Mouse (Mus musculus): ENCODE data around the gene Ppm1h. TPM values are rescaled to one million over a fixed set of nuclear protein-coding genes. Genes with fewer than 3 reads are reported as not detected.
"Not testable (repeated sequence)": the region's sequence is repeated elsewhere in the genome, so short reads cannot be mapped to it uniquely, and the experiment has no call there.

The Ppm1h gene
- polyA plus RNA-seq, 1 experiment from 2014 or later = 33.4 TPM

DNA sequence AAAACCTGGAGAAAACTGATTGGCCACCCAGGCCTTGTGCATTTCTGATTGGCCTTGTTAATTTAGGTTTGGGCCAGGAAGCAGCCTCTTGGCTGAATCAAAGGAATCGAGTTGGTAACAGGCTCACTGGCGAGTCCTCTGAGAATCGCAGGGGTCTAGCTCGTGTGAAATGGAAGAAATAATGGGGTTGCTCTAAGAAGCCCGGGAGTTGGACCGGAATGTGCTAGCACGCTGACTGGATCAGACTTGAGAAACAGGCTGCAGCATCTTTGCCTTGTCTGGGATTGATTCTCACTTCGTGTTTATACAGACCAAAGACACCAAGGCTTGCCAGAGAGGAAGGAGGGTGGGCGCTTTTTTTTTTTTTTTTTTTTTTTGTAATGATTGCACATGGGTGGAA lies 282.9 kb downstream of the Ppm1h start:
- H3K27ac ChIP-seq (replicated peaks) = peak overlapping the region; percentile 6
- no peaks in the 10 kb centered on the region for H3K27me3 ChIP-seq
- no peak for ATAC-seq (ENCODE audit: low read depth)
- 59% methylated on average over 9 of the region's 9 CpGs for WGBS
- peaks cover 52% of the 10 kb centered on the region for H3K4me1 ChIP-seq (replicated peaks)
- no peak overlapping the region for H3K4me2 ChIP-seq
- H3K36me3 ChIP-seq = no peaks in the 10 kb centered on the region
- no peak overlapping the region for H3K4me3 ChIP-seq
- H3K9me3 ChIP-seq = no peaks in the 10 kb centered on the region
- H3K9ac ChIP-seq = no peak overlapping the region

- no peak for ATAC-seq (ENCODE audit: low read depth)
- peaks cover 52% of the 10 kb centered on the region for H3K4me1 ChIP-seq (replicated peaks)
- H3K4me2 ChIP-seq = no peak overlapping the region
- no peak overlapping the region for H3K9ac ChIP-seq
- no peaks in the 10 kb centered on the region for H3K36me3 ChIP-seq
- no peak overlapping the region; the same call in 1 of the 2 replicates for H3K27ac ChIP-seq (replicated peaks)
- WGBS = 52% methylated on average over 9 of the region's 9 CpGs
- H3K4me3 ChIP-seq = no peak overlapping the region
- no peaks in the 10 kb centered on the region for H3K9me3 ChIP-seq
- H3K27me3 ChIP-seq = no peaks in the 10 kb centered on the region
Measured at GRCm38 (mm10) chr10:122962651-122963050, 284.1 kb downstream of the Ppm1h start.

DNA sequence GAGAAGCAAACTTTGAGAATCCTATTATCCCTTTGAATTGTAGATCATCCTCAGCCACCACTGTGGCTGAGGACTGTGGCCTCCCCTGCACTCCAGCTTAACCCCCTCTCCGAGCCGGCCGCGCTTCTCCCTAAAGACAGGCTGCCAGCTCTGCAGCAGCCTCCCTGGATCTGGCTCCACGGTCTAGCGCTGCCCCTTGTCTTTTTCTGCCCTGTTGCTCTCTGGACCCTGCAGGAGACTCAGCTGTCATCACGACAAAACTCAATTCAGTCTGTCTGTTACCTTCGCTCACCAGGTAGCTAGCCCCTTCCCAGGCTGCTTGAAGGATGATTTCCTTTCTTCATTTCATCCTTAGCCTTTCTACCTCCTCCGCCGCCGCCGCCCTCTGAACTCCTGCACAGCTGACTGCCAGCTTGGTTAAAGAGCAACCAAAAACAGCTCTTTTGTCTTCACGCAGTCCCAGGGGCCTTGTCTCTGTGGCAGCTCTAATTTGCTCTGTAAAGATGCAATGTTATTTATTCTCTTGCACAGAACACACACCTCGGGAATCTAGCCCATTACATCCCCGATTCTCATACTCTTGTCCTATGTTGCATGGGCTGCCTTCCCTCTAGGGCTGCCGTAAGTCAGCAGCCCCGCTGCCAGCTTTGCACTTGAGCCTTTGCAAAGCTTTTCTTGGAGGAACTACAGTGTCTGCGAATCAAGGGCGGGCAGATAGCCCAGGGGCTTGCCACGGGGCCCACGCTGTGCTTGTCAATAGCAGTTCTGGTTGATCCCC lies 285.1 kb downstream of the Ppm1h start:
- H3K4me1 ChIP-seq (replicated peaks) = peaks cover 52% of the 10 kb centered on the region
- H3K27ac ChIP-seq (replicated peaks) = peak overlapping the region; percentile 84
- 2% methylated on average over 21 of the region's 21 CpGs for WGBS
- peak overlapping the region; percentile 59 for H3K9ac ChIP-seq
- H3K4me2 ChIP-seq = peak overlapping the region; percentile 56
- peak; percentile 68 for ATAC-seq (ENCODE audit: low read depth)
- no peaks in the 10 kb centered on the region for H3K9me3 ChIP-seq
- no peaks in the 10 kb centered on the region for H3K27me3 ChIP-seq
- H3K4me3 ChIP-seq = peak overlapping the region; percentile 18; the same call in 1 of the 2 replicates
- H3K36me3 ChIP-seq = no peaks in the 10 kb centered on the region

DNA sequence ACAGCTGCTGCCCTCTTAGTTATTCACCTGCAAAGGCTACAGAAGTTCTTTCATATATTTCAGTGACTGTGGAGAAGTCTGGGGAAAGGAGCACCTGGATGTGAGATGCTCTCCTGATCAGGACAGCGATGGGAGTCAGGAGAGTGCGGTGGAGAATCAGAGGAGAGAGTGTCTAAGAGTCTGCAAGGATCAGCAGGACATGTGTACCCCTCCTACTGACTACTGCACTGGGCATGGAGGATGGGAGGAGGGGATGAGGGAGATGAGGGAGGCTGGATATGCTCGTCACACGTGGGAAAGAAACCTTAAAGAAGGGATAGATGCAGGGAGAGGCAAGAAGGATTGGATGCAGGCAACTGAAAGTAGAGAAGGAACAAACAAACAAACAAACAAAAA lies 285.7 kb downstream of the Ppm1h start:
- Histone ChIP-seq H3K4me2 (peak overlapping the region; percentile 56), H3K27me3 (no peaks in the 10 kb centered on the region), H3K9me3 (no peaks in the 10 kb centered on the region), H3K9ac (peak overlapping the region; percentile 59), H3K27ac (replicated peaks) (peak overlapping the region; percentile 84), H3K4me3 (no peak overlapping the region), H3K4me1 (replicated peaks) (peaks cover 52% of the 10 kb centered on the region), H3K36me3 (no peaks in the 10 kb centered on the region)
- ATAC-seq (ENCODE audit: low read depth) = peak; percentile 41
- 25% methylated on average over 4 of the region's 4 CpGs for WGBS

- not testable (repeated sequence) for H3K4me3 ChIP-seq; H3K27me3 ChIP-seq; H3K36me3 ChIP-seq; H3K9me3 ChIP-seq; H3K27ac ChIP-seq (replicated peaks); H3K4me2 ChIP-seq; H3K9ac ChIP-seq
- 47% methylated on average over 5 of the region's 5 CpGs for WGBS
- H3K4me1 ChIP-seq (replicated peaks) = peaks cover 49% of the 10 kb centered on the region
- peak; percentile 19; the same call in 1 of the 2 replicates for ATAC-seq (ENCODE audit: low read depth)
Measured at GRCm38 (mm10) chr10:122965650-122966049, 287.1 kb downstream of the Ppm1h start.

DNA sequence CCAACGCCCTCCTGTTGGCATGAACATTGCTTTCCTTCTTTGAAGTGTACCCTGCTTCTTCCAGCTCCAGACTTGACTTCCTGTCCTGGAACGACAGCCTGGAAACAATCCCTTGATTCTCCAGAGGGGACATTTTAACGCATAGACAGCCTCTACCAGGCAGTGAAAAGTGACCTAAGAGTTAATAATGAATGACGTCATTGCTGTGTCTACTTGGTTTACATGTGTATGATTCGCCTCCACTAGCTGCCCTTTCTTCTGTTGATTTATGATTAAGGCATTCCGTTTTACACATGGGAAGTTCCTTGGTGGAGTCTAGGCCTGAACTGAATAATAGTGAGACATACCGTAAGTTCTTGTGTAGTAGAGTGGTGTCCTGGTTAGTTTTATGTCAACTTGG lies 287.9 kb downstream of the Ppm1h start:
- H3K36me3 ChIP-seq = no peaks in the 10 kb centered on the region
- no peak for ATAC-seq (ENCODE audit: low read depth)
- 53% methylated on average over 7 of the region's 7 CpGs for WGBS
- no peaks in the 10 kb centered on the region for H3K9me3 ChIP-seq
- H3K27me3 ChIP-seq = no peaks in the 10 kb centered on the region
- peaks cover 41% of the 10 kb centered on the region for H3K4me1 ChIP-seq (replicated peaks)
- H3K9ac ChIP-seq = no peak overlapping the region
- H3K4me2 ChIP-seq = no peak overlapping the region
- no peak overlapping the region for H3K4me3 ChIP-seq
- H3K27ac ChIP-seq (replicated peaks) = no peak overlapping the region

- H3K9ac ChIP-seq = no peak overlapping the region
- H3K4me3 ChIP-seq = no peak overlapping the region
- no peaks in the 10 kb centered on the region for H3K9me3 ChIP-seq
- H3K4me2 ChIP-seq = no peak overlapping the region
- no peaks in the 10 kb centered on the region for H3K36me3 ChIP-seq
- no peak overlapping the region for H3K27ac ChIP-seq (replicated peaks)
- 93% methylated on average over 7 of the region's 7 CpGs for WGBS
- H3K4me1 ChIP-seq (replicated peaks) = peaks cover 9% of the 10 kb centered on the region; the same call in 1 of the 2 replicates
- ATAC-seq (ENCODE audit: low read depth) = no peak
- no peaks in the 10 kb centered on the region for H3K27me3 ChIP-seq
Measured at GRCm38 (mm10) chr10:122970188-122970587, 291.6 kb downstream of the Ppm1h start.

DNA sequence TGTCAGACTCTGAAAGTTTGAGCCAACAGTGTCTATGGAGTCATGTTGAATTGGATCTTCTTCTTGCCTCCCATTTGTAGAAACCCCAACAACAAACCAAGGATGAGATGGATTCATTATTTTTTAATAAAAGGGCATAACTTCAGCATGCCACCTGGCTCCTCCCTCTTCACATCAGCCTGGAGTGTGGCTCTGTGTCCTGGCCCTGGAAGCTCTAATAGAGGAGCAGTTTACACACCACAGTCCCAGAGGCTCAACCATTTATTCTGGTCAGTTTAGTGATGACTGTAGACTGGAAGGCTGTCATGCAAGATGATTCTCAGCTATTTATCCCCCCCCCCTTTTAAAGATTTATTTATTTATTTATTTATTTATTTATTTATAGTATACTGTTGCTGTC lies 294.7 kb downstream of the Ppm1h start:
- H3K9ac ChIP-seq = no peak overlapping the region
- ATAC-seq (ENCODE audit: low read depth) = no peak
- no peaks in the 10 kb centered on the region for H3K9me3 ChIP-seq
- no peak overlapping the region for H3K4me2 ChIP-seq
- H3K36me3 ChIP-seq = no peaks in the 10 kb centered on the region
- peaks cover 26% of the 10 kb centered on the region for H3K4me1 ChIP-seq (replicated peaks)
- H3K4me3 ChIP-seq = no peak overlapping the region
- H3K27ac ChIP-seq (replicated peaks) = no peak overlapping the region
- no peaks in the 10 kb centered on the region for H3K27me3 ChIP-seq

DNA sequence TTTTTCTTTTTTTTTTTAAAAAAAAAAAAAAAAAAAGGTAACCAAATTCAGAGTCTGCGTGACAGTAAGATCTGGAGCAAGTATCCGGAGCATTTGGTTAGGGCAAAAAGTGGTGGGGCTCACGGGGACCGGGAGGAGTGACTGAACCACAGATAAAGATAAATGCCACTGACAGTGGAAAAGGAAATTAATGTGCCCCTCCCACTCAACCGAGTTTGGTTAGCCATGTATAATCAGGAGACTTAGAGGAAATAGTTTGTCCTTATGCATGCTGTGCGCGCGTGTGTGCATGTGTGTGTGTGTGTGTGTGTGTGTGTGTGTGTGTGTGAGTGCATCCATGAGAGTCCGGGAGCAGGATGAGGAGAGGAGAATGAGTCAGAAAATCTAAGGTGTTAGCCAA lies 297.5 kb downstream of the Ppm1h start:
- ATAC-seq (ENCODE audit: low read depth) = no peak
- Histone ChIP-seq H3K4me1 (replicated peaks) (peaks cover 28% of the 10 kb centered on the region), H3K4me2 (no peak overlapping the region), H3K27me3 (no peaks in the 10 kb centered on the region), H3K4me3 (no peak overlapping the region), H3K36me3 (peaks cover 16% of the 10 kb centered on the region), H3K27ac (replicated peaks) (peak overlapping the region; percentile 42; the same call in 1 of the 2 replicates), H3K9ac (no peak overlapping the region), H3K9me3 (no peaks in the 10 kb centered on the region)
- WGBS = 71% methylated on average over 9 of the region's 9 CpGs

DNA sequence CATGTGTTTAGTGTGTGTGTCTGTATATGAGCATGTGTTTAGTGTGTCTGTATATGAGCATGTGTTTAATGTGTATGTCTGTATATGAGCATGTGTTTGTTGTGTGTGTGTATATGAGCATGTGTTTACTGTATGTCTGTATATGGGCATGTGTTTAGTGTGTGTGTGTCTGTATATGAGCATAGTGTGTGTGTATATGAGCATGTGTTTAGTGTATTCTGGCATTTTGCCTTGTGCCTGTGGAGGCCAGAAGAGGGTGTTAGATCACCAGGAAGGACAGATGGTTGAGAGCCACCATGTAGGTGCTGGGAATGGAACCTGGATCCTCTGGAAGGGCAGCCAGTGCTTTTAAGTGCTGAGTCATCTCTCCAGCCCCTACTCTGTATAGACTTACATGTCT lies 300.8 kb downstream of the Ppm1h start:
- Histone ChIP-seq H3K36me3 (peaks cover 20% of the 10 kb centered on the region), H3K4me3 (no peak overlapping the region), H3K27ac (replicated peaks) (no peak overlapping the region), H3K4me1 (replicated peaks) (peaks cover 60% of the 10 kb centered on the region), H3K27me3 (no peaks in the 10 kb centered on the region), H3K4me2 (no peak overlapping the region), H3K9me3 (no peaks in the 10 kb centered on the region), H3K9ac (no peak overlapping the region)
- no peak for ATAC-seq (ENCODE audit: low read depth)

GRCm38 (mm10) chr10:122980123-122980522 lies 301.6 kb downstream of the Ppm1h start:
- 94% methylated on average over 12 of the region's 12 CpGs for WGBS
- no peak for ATAC-seq (ENCODE audit: low read depth)
- H3K4me3 ChIP-seq = no peak overlapping the region

GRCm38 (mm10) chr10:122982909-122983578 lies 304.5 kb downstream of the Ppm1h start:
- peak overlapping the region; percentile 88 for H3K4me2 ChIP-seq
- ATAC-seq (ENCODE audit: low read depth) = no peak
- peak overlapping the region; percentile 100 for H3K27ac ChIP-seq (replicated peaks)
- peaks cover 52% of the 10 kb centered on the region for H3K4me1 ChIP-seq (replicated peaks)
- H3K4me3 ChIP-seq = peak overlapping the region; percentile 93
- H3K9me3 ChIP-seq = no peaks in the 10 kb centered on the region
- peaks cover 20% of the 10 kb centered on the region for H3K36me3 ChIP-seq
- WGBS = 63% methylated on average over 11 of the region's 11 CpGs
- peak overlapping the region; percentile 100 for H3K9ac ChIP-seq
- H3K27me3 ChIP-seq = no peaks in the 10 kb centered on the region

More at GRCm38 (mm10) chr10:122980123-122980522, 301.6 kb downstream of the Ppm1h start:
- Histone ChIP-seq H3K9me3 (no peaks in the 10 kb centered on the region), H3K27me3 (no peaks in the 10 kb centered on the region), H3K4me2 (no peak overlapping the region), H3K36me3 (peaks cover 20% of the 10 kb centered on the region), H3K4me1 (replicated peaks) (peaks cover 62% of the 10 kb centered on the region), H3K27ac (replicated peaks) (no peak overlapping the region), H3K9ac (no peak overlapping the region)

Data from neural tube, embryonic 13.5 days (tissue).